Mouse (Mus musculus) v-Abl transformed pro-B cells (cell line): Measurements from ENCODE around the gene Lmod2.

Source experiments
- in situ Hi-C, 2 experiments: fragments of 400-800 bp; cut with MboI; formaldehyde crosslinking; loops; one replicate each; pipeline ENCODE4 v1.15.1; 2025; ENCODE audit not compliant: unreplicated experiment in 2 of 2

Gene Lmod2

GRCm38 (mm10) chr6:24597500-24597899 lies at the start of gene Lmod2:
Gene Lmod2, plus strand, starts transcription at chr6:24597762.
- in situ Hi-C loops, result no loop called here

GRCm38 (mm10) chr6:24549801-24550200 lies 47.8 kb upstream of the Lmod2 start:
- in situ Hi-C loops, result loop anchor here (25.0 kb wide), 2 partner anchors 338 to 1262 kb away; partner anchors contain the start of gene Pot1a (in 1 of the 2)

GRCm38 (mm10) chr6:24552046-24552445 lies 45.5 kb upstream of the Lmod2 start:
- in situ Hi-C loops, result no loop called here

- in situ Hi-C loops, result no loop called here
Observed at GRCm38 (mm10) chr6:24554427-24555086, 43.0 kb upstream of the Lmod2 start.

GRCm38 (mm10) chr6:24555488-24555887 lies 42.1 kb upstream of the Lmod2 start:
- in situ Hi-C loops, result no loop called here

- in situ Hi-C loops, result no loop called here
Observed at GRCm38 (mm10) chr6:24564081-24564480, 33.5 kb upstream of the Lmod2 start.

GRCm38 (mm10) chr6:24564886-24565285 lies 32.7 kb upstream of the Lmod2 start:
- in situ Hi-C loops, result no loop called here

GRCm38 (mm10) chr6:24568963-24569362 lies 28.6 kb upstream of the Lmod2 start:
- in situ Hi-C loops, result no loop called here

- in situ Hi-C loops, result no loop called here
Observed at GRCm38 (mm10) chr6:24569711-24570110, 27.9 kb upstream of the Lmod2 start.

GRCm38 (mm10) chr6:24570278-24570677 lies 27.3 kb upstream of the Lmod2 start:
- in situ Hi-C loops, result no loop called here

- in situ Hi-C loops, result no loop called here
Observed at GRCm38 (mm10) chr6:24571126-24571525, 26.4 kb upstream of the Lmod2 start.

- in situ Hi-C loops, result no loop called here
Observed at GRCm38 (mm10) chr6:24572431-24572830, 25.1 kb upstream of the Lmod2 start.

GRCm38 (mm10) chr6:24573319-24573718 lies 24.2 kb upstream of the Lmod2 start:
- in situ Hi-C loops, result no loop called here

GRCm38 (mm10) chr6:24583456-24583855 lies 14.1 kb upstream of the Lmod2 start:
- in situ Hi-C loops, result no loop called here

- in situ Hi-C loops, result no loop called here
Observed at GRCm38 (mm10) chr6:24585431-24586310, 11.9 kb upstream of the Lmod2 start.

GRCm38 (mm10) chr6:24586885-24587284 lies 10.7 kb upstream of the Lmod2 start:
- in situ Hi-C loops, result no loop called here

GRCm38 (mm10) chr6:24590282-24590681 lies 7.3 kb upstream of the Lmod2 start:
- in situ Hi-C loops, result no loop called here

GRCm38 (mm10) chr6:24591525-24592218 lies 5.9 kb upstream of the Lmod2 start:
- in situ Hi-C loops, result no loop called here

GRCm38 (mm10) chr6:24599179-24599578 lies 1.6 kb downstream of the Lmod2 start:
- in situ Hi-C loops, result no loop called here

- in situ Hi-C loops, result no loop called here
Observed at GRCm38 (mm10) chr6:24599639-24600038, 2.1 kb downstream of the Lmod2 start.

- in situ Hi-C loops, result no loop called here
Observed at GRCm38 (mm10) chr6:24600134-24600533, 2.6 kb downstream of the Lmod2 start.
